In genomic region chr1:71937168-71937567, GRCm38 (mm10) we compare ENCODE assay signal across 18 mouse cellular contexts.
DNase-seq lines count a peak whose midpoint lies in the region; ATAC-seq and TF ChIP-seq lines count a peak whose summit lies in the region.
"Had no signal": no experiment of that assay in that cellular context is flagged by ENCODE, and none has a peak within 500 bp of the region (broad histone marks: within the 10 kb centered on the region; RNA-seq: fewer than 3 reads in every experiment).

No protein-coding gene starts in this region.

- TF ChIP-seq CTCF in liver, postnatal 0 days (IDR thresholded peaks at IDR 0.05; ENCODE audit: low read depth), result no peak

- H3K27ac ChIP-seq in hindbrain, embryonic 10.5 days, result no peak overlapping the region
- no peak overlapping the region for H3K27ac ChIP-seq in hindbrain, embryonic 16.5 days (ENCODE audit: low read depth, low read length)
- H3K27ac ChIP-seq in liver, embryonic 11.5 days (ENCODE audit: low read depth, low read length), result no peak overlapping the region
- peak overlapping the region; percentile 82 for H3K27ac ChIP-seq in liver, postnatal 0 days (ENCODE audit: low read depth)
- H3K27ac ChIP-seq: embryonic facial prominence, embryonic 15.5 days; forebrain, embryonic 15.5 days; hindbrain, embryonic 15.5 days had no signal

- no peak overlapping the region for H3K4me3 ChIP-seq in hindbrain, embryonic 10.5 days
- H3K4me3 ChIP-seq in hindbrain, embryonic 16.5 days (ENCODE audit: low read length), result no peak overlapping the region
- H3K4me3 ChIP-seq in liver, embryonic 11.5 days (ENCODE audit: low read depth, low read length), result no peak overlapping the region
- H3K4me3 ChIP-seq in liver, postnatal 0 days (ENCODE audit: low read depth, low read length), result no peak overlapping the region
- H3K4me3 ChIP-seq: embryonic facial prominence, embryonic 15.5 days; forebrain, embryonic 15.5 days; heart, embryonic 12.5 days; hindbrain, embryonic 15.5 days had no signal

- no peaks in the 10 kb centered on the region for H3K36me3 ChIP-seq in hindbrain, embryonic 10.5 days
- H3K36me3 ChIP-seq in hindbrain, embryonic 16.5 days (ENCODE audit: control insufficient read depth, insufficient read depth, low read length), result no peaks in the 10 kb centered on the region
- H3K36me3 ChIP-seq in liver, embryonic 11.5 days (ENCODE audit: control insufficient read depth, insufficient read depth, low read length), result no peaks in the 10 kb centered on the region
- no peaks in the 10 kb centered on the region for H3K36me3 ChIP-seq in liver, postnatal 0 days (replicated peaks; ENCODE audit: insufficient read depth, low read length)
- H3K36me3 ChIP-seq: embryonic facial prominence, embryonic 15.5 days; forebrain, embryonic 15.5 days; heart, embryonic 12.5 days; hindbrain, embryonic 15.5 days had no signal

- peak; percentile 8 for DNase-seq in hindbrain, embryonic 10.5 days (ENCODE audit: low spot score)
- no peak for DNase-seq in liver, embryonic 11.5 days (ENCODE audit: low spot score)
- no peak for DNase-seq in liver
- no peak for DNase-seq in liver, postnatal 0 days
- peak; percentile 31 for DNase-seq in yolk sac, embryonic 10.5 days (ENCODE audit: low spot score)
- DNase-seq in adrenal gland, adult 2 months, result no peak
- no peak for DNase-seq in left cerebral cortex, adult 9 months (ENCODE audit: low spot score in 2 of 2)
- DNase-seq: adrenal gland, postnatal 25 days; cerebellum, adult 18-20 months; cerebellum, adult 9-11 months; embryo, embryonic 11 days; gastrocnemius, postnatal 36 days; heart, adult 18-20 months had no signal

- no peak overlapping the region for H3K4me2 ChIP-seq in hindbrain, embryonic 16.5 days (ENCODE audit: low read length)
- H3K4me2 ChIP-seq in liver, embryonic 11.5 days, result no peak overlapping the region
- H3K4me2 ChIP-seq in liver, postnatal 0 days (ENCODE audit: low read depth, low read length), result peak overlapping the region; percentile 46; the same call in 1 of the 2 replicates
- H3K4me2 ChIP-seq: embryonic facial prominence, embryonic 15.5 days; forebrain, embryonic 15.5 days; heart, embryonic 12.5 days; hindbrain, embryonic 15.5 days had no signal

- H3K9ac ChIP-seq in hindbrain, embryonic 16.5 days (ENCODE audit: low read depth, low read length), result no peak overlapping the region
- no peak overlapping the region for H3K9ac ChIP-seq in liver, embryonic 11.5 days (ENCODE audit: low read depth, low read length)
- H3K9ac ChIP-seq in liver, postnatal 0 days (replicated peaks), result no peak overlapping the region
- H3K9ac ChIP-seq: embryonic facial prominence, embryonic 15.5 days; forebrain, embryonic 15.5 days; heart, embryonic 12.5 days; hindbrain, embryonic 15.5 days had no signal

- peaks cover 26% of the 10 kb centered on the region for H3K4me1 ChIP-seq in hindbrain, embryonic 10.5 days (replicated peaks)
- H3K4me1 ChIP-seq in hindbrain, embryonic 16.5 days (ENCODE audit: control insufficient read depth, insufficient read depth, low read depth, low read length), result no peaks in the 10 kb centered on the region
- H3K4me1 ChIP-seq in liver, embryonic 11.5 days (replicated peaks; ENCODE audit: control insufficient read depth, insufficient read depth, low read length), result peaks cover 27% of the 10 kb centered on the region
- H3K4me1 ChIP-seq in liver, postnatal 0 days (ENCODE audit: insufficient read depth), result peaks cover 9% of the 10 kb centered on the region
- H3K4me1 ChIP-seq: embryonic facial prominence, embryonic 15.5 days; hindbrain, embryonic 15.5 days had no signal

- H3K27me3 ChIP-seq in hindbrain, embryonic 10.5 days (ENCODE audit: insufficient read depth, poor library complexity, severe bottlenecking), result no peaks in the 10 kb centered on the region
- no peaks in the 10 kb centered on the region for H3K27me3 ChIP-seq in hindbrain, embryonic 16.5 days (replicated peaks; ENCODE audit: control insufficient read depth, insufficient read depth, low read length)
- no peaks in the 10 kb centered on the region for H3K27me3 ChIP-seq in liver, embryonic 11.5 days (replicated peaks; ENCODE audit: control insufficient read depth, insufficient read depth, low read length)
- no peaks in the 10 kb centered on the region for H3K27me3 ChIP-seq in liver, postnatal 0 days (ENCODE audit: insufficient read depth, low read length)
- H3K27me3 ChIP-seq: embryonic facial prominence, embryonic 15.5 days; forebrain, embryonic 15.5 days; heart, embryonic 12.5 days; hindbrain, embryonic 15.5 days had no signal

- H3K9me3 ChIP-seq in hindbrain, embryonic 10.5 days, result no peaks in the 10 kb centered on the region
- H3K9me3 ChIP-seq in hindbrain, embryonic 16.5 days (ENCODE audit: control insufficient read depth, low read length), result no peaks in the 10 kb centered on the region
- H3K9me3 ChIP-seq in liver, embryonic 11.5 days (ENCODE audit: control insufficient read depth, low read length), result no peaks in the 10 kb centered on the region
- no peaks in the 10 kb centered on the region for H3K9me3 ChIP-seq in liver, postnatal 0 days (ENCODE audit: low read length)
- H3K9me3 ChIP-seq: embryonic facial prominence, embryonic 15.5 days; forebrain, embryonic 15.5 days; heart, embryonic 12.5 days; hindbrain, embryonic 15.5 days had no signal

- no peak for ATAC-seq in hindbrain, embryonic 16.5 days
- ATAC-seq in liver, embryonic 11.5 days (replicated peaks; ENCODE audit: low FRiP score), result 0 out of 2 replicates have a peak, but pooled peaks have one; percentile 41
- peak; percentile 45 for ATAC-seq in liver, postnatal 0 days
- ATAC-seq: forebrain, embryonic 15.5 days had no signal

- 72% methylated on average over 3 of the region's 3 CpGs for WGBS in hindbrain, embryonic 10.5 days
- WGBS in hindbrain, embryonic 16.5 days, result 88% methylated on average over 3 of the region's 3 CpGs
- 55% methylated on average over 3 of the region's 3 CpGs for WGBS in liver, embryonic 11.5 days
- 61% methylated on average over 3 of the region's 3 CpGs for WGBS in liver, postnatal 0 days (ENCODE audit: insufficient replicate concordance)

- no peak for TF ChIP-seq EP300 in liver, postnatal 0 days (IDR thresholded peaks at IDR 0.05; ENCODE audit: low read depth)

Comparison
In these comparisons a context has a peak if more than half of its experiments do, and no peak if none do; other contexts are left out.
1. DNase-seq: peak in hindbrain, embryonic 10.5 days (single experiment) and yolk sac, embryonic 10.5 days (single experiment); none in liver, embryonic 11.5 days (single experiment), liver (single experiment), liver, postnatal 0 days (single experiment), adrenal gland, adult 2 months (single experiment) and left cerebral cortex, adult 9 months (0 of 2).